Mouse (Mus musculus): ENCODE results near the gene Med29. TPM values are rescaled to one million over a fixed set of nuclear protein-coding genes. Genes with fewer than 3 reads are reported as not detected.

Gene Med29
- polyA plus RNA-seq, 1 experiment from 2014 or later, result 45.4 TPM

DNA sequence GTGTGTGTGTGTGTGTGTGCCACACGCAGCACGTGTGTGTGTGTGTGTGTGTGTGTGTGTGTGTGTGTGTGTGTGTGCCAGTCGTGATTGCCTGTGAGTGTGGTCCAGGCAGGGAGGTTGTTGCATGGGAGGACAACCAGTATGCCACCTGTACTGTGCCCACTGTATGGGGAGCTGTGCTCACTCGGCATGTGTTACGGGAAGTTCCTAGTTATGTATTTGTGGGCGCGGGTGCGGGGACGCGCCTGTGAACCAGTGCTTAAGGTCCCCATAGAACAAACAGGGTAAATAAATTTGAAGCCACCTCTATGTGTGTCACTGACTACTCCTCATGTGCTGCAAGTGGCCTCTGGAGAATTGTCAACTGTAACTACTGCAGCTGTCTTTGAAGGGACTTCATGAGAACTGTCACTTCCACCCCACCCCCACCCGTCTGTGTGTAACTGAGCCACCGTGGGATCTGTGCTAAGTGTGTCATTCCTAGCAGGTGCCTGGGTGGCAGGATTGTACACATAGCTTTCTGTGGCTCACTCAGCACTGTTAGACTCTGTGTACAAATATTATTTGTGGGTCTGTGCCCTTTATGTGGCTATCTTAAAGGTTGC, 10.1 kb downstream of the Med29 start:
- Histone ChIP-seq H3K27me3 (no peaks in the 10 kb centered on the region), H3K4me2 (peak overlapping the region; percentile 66), H3K9ac (replicated peaks) (peak overlapping the region; percentile 63), H3K9me3 (no peaks in the 10 kb centered on the region), H3K36me3 (peaks cover 24% of the 10 kb centered on the region), H3K4me1 (replicated peaks) (peaks cover 58% of the 10 kb centered on the region), H3K27ac (peak overlapping the region; percentile 99), H3K4me3 (replicated peaks) (peak overlapping the region; percentile 38)
- 56% methylated on average over 10 of the region's 12 CpGs for WGBS
- no peak for ATAC-seq (ENCODE audit: insufficient number of reproducible peaks, insufficient read depth, low FRiP score, low TSS enrichment, low read depth)

DNA sequence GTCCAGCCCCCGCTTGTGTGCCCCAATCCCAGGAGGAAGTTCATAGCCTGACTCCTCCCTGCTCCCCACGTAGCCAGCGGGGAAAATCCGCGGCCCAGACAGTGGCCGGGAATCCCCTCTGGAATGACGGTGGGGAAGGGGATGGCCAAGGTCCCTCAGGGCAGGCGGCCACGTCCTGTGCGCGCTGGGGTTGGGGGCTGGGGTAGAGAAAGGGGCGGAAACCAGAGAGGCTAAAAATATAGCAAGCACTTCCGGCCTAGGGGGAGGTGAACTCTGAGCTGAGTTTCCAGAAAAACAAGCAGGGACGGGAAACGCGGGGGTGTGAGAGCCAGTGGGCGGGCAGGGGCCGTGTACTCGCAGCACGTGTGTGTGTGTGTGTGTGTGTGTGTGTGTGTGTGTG, 10.6 kb downstream of the Med29 start:
- peak; percentile 61 for ATAC-seq (ENCODE audit: insufficient number of reproducible peaks, insufficient read depth, low FRiP score, low TSS enrichment, low read depth)
- H3K4me2 ChIP-seq, result peak overlapping the region; percentile 66
- H3K9ac ChIP-seq (replicated peaks), result peak overlapping the region; percentile 63
- WGBS, result under 1% methylated on average over 20 of the region's 20 CpGs
- H3K9me3 ChIP-seq, result no peaks in the 10 kb centered on the region
- H3K27ac ChIP-seq, result peak overlapping the region; percentile 99
- H3K4me1 ChIP-seq (replicated peaks), result peaks cover 63% of the 10 kb centered on the region
- peak overlapping the region; percentile 38 for H3K4me3 ChIP-seq (replicated peaks)
- H3K27me3 ChIP-seq, result no peaks in the 10 kb centered on the region
- H3K36me3 ChIP-seq, result peaks cover 24% of the 10 kb centered on the region

DNA sequence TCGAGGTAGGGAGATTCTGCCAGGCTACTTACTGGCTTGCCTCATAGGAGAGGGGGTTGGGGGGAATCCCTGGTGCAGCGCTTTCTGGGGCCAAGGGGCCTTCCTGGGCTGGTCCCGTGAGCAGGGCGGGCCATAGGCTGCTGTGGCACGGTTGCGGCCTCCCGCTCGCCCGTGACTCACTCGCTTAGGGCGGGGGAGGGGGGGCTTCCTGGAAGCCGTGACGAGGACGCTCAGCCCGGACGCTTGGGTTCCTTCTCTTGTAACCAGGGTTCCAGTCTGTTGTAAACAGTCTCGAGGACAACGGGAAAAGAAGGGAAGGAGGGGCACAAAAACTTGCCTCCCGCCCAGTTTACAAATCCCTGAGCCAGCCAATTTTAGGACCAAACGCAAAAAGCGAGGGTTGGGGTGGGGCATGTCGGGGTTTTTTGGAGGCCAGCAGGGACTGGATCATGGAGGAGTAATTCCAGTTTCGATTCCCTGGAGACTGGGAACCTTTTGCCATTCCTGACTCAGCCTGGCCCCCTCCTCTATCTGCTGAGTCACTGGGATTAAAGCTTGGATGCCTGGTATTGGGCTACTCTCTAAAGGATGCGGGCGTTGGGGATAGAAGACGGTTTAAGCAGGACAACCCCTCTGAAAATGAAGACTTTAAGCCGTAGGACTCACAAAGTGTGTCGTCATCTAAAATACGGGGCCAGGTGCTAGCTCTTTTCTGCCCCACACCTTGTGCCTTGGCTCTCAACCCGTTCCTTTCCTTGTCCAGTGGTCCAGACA, 11.3 kb downstream of the Med29 start:
- Histone ChIP-seq H3K36me3 (peaks cover 22% of the 10 kb centered on the region), H3K9ac (replicated peaks) (peak overlapping the region; percentile 63), H3K4me2 (peak overlapping the region; percentile 66), H3K4me1 (replicated peaks) (peaks cover 67% of the 10 kb centered on the region), H3K27me3 (no peaks in the 10 kb centered on the region), H3K27ac (peak overlapping the region; percentile 99), H3K4me3 (replicated peaks) (peak overlapping the region; percentile 38), H3K9me3 (no peaks in the 10 kb centered on the region)
- WGBS, result 5% methylated on average over 30 of the region's 30 CpGs
- ATAC-seq (ENCODE audit: insufficient number of reproducible peaks, insufficient read depth, low FRiP score, low TSS enrichment, low read depth), result 0 out of 2 replicates have a peak, but pooled peaks have one; percentile 13

DNA sequence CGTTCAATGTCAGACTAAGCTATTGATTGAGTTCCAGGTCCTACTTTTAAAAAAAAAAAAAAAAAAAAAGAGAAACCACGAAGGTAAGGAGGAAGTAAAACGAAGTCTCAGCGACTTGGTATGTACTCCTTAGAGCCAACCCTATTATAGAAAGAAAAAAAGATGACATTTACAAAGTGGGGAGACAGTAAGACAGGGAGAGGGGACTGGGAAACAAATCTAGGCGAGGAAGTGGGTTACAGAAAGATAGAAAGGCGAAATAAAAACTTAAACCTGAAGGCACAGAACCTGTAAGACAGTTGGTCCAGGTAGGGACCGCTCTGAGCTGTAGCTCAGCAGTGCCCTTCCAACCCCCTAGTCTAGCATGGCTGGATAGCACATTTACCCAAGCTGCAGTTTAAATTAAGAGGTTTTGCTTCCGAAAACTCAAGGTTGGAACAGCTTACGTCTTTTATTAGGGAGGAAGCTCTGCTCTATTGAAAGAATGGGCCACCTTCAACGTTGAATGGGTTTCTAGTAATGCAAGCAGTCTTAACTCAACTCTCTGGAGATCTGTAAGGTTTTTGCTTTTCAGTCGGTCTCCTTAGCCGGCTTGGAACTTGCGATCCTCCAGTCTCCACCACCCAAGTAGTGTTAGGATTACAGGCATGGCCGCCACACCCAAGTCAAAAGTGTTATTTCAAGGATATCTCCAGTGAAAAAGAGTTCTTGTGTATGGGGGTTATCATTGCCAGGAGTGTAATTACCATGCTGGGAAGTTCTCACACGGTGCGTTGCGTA, 12.1 kb downstream of the Med29 start, which contains the start of gene Zfp36:
Gene Zfp36 (minus strand): TSS at position 17 of the 780 bp plus-strand sequence.
- Histone ChIP-seq H3K4me3 (replicated peaks) (peak within 1 kb of the TSS; percentile 67), H3K4me2 (peak within 1 kb of the TSS; percentile 93), H3K9ac (replicated peaks) (peak within 1 kb of the TSS; percentile 83), H3K27me3 (no peaks in the 10 kb centered on the region), H3K9me3 (no peaks in the 10 kb centered on the region), H3K4me1 (replicated peaks) (peaks cover 70% of the 10 kb centered on the region), H3K36me3 (peaks cover 15% of the 10 kb centered on the region), H3K27ac (peak within 1 kb of the TSS; percentile 99)
- no peak for ATAC-seq (ENCODE audit: insufficient number of reproducible peaks, insufficient read depth, low FRiP score, low TSS enrichment, low read depth)
- WGBS, result 51% methylated on average over 17 of the region's 17 CpGs

DNA sequence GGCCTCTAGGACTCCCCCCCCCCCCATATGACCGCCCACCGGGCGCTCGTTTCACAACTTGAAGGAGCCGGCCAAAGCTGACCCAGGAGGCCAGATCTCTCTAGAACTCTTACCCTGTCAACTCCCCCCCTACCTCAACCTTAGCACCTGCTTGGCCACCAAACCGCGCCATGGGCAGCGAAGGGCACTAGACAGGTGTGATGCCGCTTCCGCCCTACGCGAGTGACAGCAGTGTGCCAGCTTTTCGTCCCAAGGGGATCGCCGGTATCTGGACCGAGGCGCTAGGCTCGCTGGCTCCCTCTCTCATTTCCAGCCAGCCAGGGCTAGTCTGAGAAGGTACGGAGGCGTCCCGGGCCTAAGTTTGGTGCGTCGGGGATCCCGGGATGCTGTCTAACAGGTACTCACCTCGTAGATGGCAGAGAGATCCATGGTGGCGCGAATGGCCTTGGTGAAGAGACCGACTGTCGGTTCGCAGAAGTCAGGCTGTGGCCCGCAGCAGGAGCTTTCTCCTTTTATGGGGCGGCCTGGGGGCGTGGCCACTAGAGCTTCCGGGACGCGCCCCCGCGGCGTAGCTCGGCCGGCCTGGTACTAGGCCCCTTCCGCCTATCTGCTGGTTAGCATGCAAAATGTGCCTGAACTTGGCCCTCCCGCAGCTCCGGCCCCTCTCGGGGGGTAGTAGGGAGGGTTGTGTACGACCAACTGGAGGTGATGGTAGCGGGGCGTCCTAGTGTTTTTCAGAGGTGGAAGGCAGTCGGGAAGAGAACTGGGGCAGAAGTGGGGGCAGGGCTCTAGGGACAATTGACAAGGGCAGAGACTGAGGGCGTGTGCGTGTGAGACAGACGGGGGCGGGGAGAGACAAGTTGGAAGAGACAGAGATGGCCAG, 13.5 kb downstream of the Med29 start:
- Histone ChIP-seq H3K36me3 (peaks cover 9% of the 10 kb centered on the region), H3K27me3 (no peaks in the 10 kb centered on the region), H3K9ac (replicated peaks) (peak overlapping the region; percentile 83), H3K4me3 (replicated peaks) (peak overlapping the region; percentile 67), H3K27ac (peak overlapping the region; percentile 89), H3K9me3 (no peaks in the 10 kb centered on the region), H3K4me2 (peak overlapping the region; percentile 93), H3K4me1 (replicated peaks) (peaks cover 72% of the 10 kb centered on the region)
- ATAC-seq (ENCODE audit: insufficient number of reproducible peaks, insufficient read depth, low FRiP score, low TSS enrichment, low read depth), result peak; percentile 5; the same call in 1 of the 2 replicates
- 2% methylated on average over 53 of the region's 53 CpGs for WGBS

DNA sequence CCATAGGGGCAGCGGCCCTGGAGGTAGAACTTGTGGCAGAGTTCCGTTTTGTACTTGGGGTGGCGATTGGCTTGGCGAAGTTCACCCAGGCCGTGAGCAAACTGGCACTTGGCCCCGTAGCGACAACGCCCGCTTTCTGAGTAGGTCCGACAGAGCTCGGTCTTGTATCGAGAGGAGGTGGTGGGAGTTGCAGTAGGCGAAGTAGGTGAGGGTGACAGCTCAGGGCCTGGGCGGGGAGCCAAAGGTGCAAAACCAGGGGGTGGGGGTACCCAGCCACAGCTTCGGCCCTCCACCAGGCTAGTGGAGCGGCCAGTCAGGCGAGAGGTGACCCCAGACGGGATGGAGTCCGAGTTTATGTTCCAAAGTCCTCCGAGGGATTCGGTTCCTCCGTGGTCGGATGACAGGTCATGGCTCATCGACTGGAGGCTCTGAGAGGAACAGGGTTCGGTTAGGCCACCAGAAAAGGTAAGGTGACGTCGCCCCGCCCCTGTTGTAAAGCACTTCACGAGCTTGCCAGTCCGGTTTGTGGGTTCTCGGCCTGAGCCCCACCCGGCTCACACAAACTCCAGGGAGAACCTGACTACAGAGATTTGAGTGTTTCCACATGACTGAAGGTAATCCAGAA, 14.3 kb downstream of the Med29 start:
- peak overlapping the region; percentile 83 for H3K9ac ChIP-seq (replicated peaks)
- peaks cover 76% of the 10 kb centered on the region for H3K4me1 ChIP-seq (replicated peaks)
- no peak for ATAC-seq (ENCODE audit: insufficient number of reproducible peaks, insufficient read depth, low FRiP score, low TSS enrichment, low read depth)
- H3K36me3 ChIP-seq, result peaks cover 9% of the 10 kb centered on the region
- no peaks in the 10 kb centered on the region for H3K9me3 ChIP-seq
- H3K27me3 ChIP-seq, result no peaks in the 10 kb centered on the region
- H3K27ac ChIP-seq, result peak overlapping the region; percentile 89
- H3K4me2 ChIP-seq, result peak overlapping the region; percentile 93
- 36% methylated on average over 32 of the region's 32 CpGs for WGBS
- H3K4me3 ChIP-seq (replicated peaks), result peak overlapping the region; percentile 67

DNA sequence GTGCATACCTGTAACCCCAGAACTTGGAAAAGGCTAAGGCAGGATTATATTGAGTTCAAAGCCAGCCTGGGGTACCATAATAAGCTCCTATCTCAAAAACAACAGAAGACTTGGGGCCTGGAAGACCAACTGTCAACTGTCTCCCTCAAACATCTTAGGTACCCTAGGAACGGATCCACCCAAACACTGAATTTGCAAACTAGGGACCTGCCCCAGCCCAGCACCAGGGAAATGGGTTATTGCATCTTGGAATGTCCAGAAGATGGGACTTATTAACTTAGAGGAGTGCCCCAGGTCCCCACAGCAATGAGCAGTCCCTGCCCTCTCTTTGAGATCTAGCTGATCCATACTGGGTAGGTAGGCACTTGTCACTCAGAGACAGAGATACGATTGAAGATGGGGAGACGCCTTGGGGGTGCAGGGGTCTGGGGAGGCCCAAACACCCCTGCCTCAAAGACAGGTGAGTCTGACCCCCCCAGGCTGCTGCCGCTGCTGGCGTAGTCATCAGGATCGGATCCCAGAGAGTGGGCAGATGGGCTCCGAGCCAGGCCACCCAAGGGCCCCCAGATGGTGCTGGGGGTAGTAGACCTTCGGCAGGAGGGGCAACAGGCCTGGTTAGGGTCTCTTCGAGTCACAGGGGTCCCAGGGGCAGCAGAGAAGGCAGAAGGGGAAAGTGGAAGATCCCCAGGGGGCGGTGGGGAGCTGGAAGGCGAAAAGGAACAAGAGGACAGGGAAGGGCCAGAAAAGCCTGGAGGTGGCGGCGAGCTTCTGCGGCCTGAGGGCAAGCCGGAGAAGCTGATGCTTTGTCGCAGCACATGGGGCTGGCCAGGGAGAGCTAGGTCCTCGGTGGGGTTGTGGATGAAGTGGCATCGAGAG, 15.1 kb downstream of the Med29 start:
- peak overlapping the region; percentile 67 for H3K4me3 ChIP-seq (replicated peaks)
- no peaks in the 10 kb centered on the region for H3K27me3 ChIP-seq
- H3K4me2 ChIP-seq, result peak overlapping the region; percentile 93
- H3K4me1 ChIP-seq (replicated peaks), result peaks cover 68% of the 10 kb centered on the region
- no peaks in the 10 kb centered on the region for H3K9me3 ChIP-seq
- H3K9ac ChIP-seq (replicated peaks), result peak overlapping the region; percentile 83
- ATAC-seq (ENCODE audit: insufficient number of reproducible peaks, insufficient read depth, low FRiP score, low TSS enrichment, low read depth), result no peak
- H3K27ac ChIP-seq, result peak overlapping the region; percentile 89
- 73% methylated on average over 18 of the region's 18 CpGs for WGBS
- H3K36me3 ChIP-seq, result peaks cover 9% of the 10 kb centered on the region

DNA sequence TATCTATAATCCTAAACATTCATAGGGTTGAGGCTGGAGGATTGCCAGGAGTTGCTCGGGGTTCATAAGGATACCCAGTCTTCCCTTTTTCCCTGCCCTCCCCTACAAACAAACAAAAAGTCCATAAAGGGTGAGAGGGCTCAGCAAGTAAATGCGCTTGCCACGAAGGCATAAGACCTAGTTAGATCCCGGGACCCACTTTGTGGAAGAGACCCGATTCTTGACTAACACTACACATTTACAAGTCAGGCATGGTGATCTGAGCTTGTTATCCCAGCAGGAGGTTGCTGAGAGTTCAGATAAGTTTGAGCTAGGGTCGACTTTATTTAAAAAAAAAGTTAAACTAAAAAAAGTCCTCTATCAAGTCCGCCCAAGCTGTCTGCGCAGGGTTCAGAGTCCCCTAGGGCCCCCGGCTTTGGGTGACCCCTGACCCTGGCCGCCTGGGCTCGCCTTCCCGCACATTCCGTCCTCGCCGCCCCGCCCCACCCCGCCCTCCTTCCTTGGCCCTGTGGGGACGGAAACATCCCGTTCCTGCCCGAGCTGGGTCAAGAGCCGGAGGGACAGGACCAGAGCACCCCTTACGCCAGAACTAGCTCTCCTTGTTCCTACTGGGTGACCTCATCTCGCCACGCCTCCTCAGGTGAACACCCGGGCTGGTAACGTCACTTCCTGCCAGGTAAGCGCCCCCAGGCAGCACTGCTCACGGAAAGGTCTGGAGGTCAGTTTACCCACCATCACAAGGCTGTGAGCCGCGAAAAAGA, 16.3 kb downstream of the Med29 start:
- 4% methylated on average over 30 of the region's 30 CpGs for WGBS

More for the DNA sequence above, 16.3 kb downstream of the Med29 start:
- peak overlapping the region; percentile 78 for H3K4me2 ChIP-seq
- no peaks in the 10 kb centered on the region for H3K9me3 ChIP-seq
- H3K9ac ChIP-seq (replicated peaks), result peak overlapping the region; percentile 62
- H3K4me1 ChIP-seq (replicated peaks), result peaks cover 56% of the 10 kb centered on the region
- H3K4me3 ChIP-seq (replicated peaks), result peak overlapping the region; percentile 41
- peak overlapping the region; percentile 99 for H3K27ac ChIP-seq
- ATAC-seq (ENCODE audit: insufficient number of reproducible peaks, insufficient read depth, low FRiP score, low TSS enrichment, low read depth), result no peak
- no peaks in the 10 kb centered on the region for H3K27me3 ChIP-seq
- peaks cover 9% of the 10 kb centered on the region for H3K36me3 ChIP-seq
